Mouse (Mus musculus) heart, embryonic 12.5 days (tissue): Measurements from ENCODE around the gene Fkbp4. TPM values are rescaled to one million over a fixed set of nuclear protein-coding genes. Genes with fewer than 3 reads are reported as not detected.

ENCODE experiments used
- ATAC-seq: fragments of 200-750 bp; cut with Nextera tagmentation; 2 replicates; pipeline ENCODE4 v1.8.0; 2017; ENCODE audit warnings: moderate TSS enrichment, moderate library complexity; ENCODE audit not compliant: insufficient number of reproducible peaks, low FRiP score
- H3K27ac ChIP-seq: fragments of 300-500 bp; sonication (generic); 2 replicates; pipeline ENCODE4 v1.5.1; 2016; ENCODE audit warnings: mild to moderate bottlenecking, moderate library complexity; ENCODE audit not compliant: poor library complexity, severe bottlenecking
- H3K27me3 ChIP-seq: fragments of 300-500 bp; sonication (generic); replicated peaks from 2 replicates; pipeline ENCODE4 v1.6.1; 2016; ENCODE audit warnings: mild to moderate bottlenecking, moderate library complexity
- H3K36me3 ChIP-seq: fragments of 300-500 bp; sonication (generic); 2 replicates; pipeline ENCODE4 v1.6.1; 2016; ENCODE audit warnings: mild to moderate bottlenecking, moderate library complexity
- H3K4me1 ChIP-seq: fragments of 300-500 bp; sonication (generic); replicated peaks from 2 replicates; pipeline ENCODE4 v1.6.1; 2016; ENCODE audit warnings: mild to moderate bottlenecking
- H3K4me2 ChIP-seq: fragments of 300-500 bp; sonication (generic); 2 replicates; pipeline ENCODE4 v1.6.1; 2016; ENCODE audit warnings: mild to moderate bottlenecking, moderate library complexity
- H3K4me3 ChIP-seq: fragments of 300-500 bp; sonication (generic); 2 replicates; pipeline ENCODE4 v1.5.1; 2016; ENCODE audit warnings: mild to moderate bottlenecking
- H3K9ac ChIP-seq: fragments of 300-500 bp; sonication (generic); 2 replicates; pipeline ENCODE4 v1.6.1; 2016; ENCODE audit warnings: mild to moderate bottlenecking, moderate library complexity
- H3K9me3 ChIP-seq: fragments of 300-500 bp; sonication (generic); replicated peaks from 2 replicates; pipeline ENCODE4 v1.6.1; 2016; ENCODE audit warnings: mild to moderate bottlenecking, moderate library complexity
- WGBS: fragments of 180-500 bp; shearing (Covaris S2); methylation state at CpG from one replicate; pipeline ENCODE4 v1.1.7; 2016; 5-methylcytosine and 5-hydroxymethylcytosine counted together
- polyA plus RNA-seq: library from polyadenylated mRNA; unstranded; fragments of >200 nt; fragmentation: Nextera tagmentation; extraction: Ambion mirVana; gene quantifications from 2 replicates; pipeline ENCODE4 v1.2.1, GENCODE M21; 2016

Fkbp4 gene
- polyA plus RNA-seq, 1 experiment from 2014 or later, result 295 TPM

DNA sequence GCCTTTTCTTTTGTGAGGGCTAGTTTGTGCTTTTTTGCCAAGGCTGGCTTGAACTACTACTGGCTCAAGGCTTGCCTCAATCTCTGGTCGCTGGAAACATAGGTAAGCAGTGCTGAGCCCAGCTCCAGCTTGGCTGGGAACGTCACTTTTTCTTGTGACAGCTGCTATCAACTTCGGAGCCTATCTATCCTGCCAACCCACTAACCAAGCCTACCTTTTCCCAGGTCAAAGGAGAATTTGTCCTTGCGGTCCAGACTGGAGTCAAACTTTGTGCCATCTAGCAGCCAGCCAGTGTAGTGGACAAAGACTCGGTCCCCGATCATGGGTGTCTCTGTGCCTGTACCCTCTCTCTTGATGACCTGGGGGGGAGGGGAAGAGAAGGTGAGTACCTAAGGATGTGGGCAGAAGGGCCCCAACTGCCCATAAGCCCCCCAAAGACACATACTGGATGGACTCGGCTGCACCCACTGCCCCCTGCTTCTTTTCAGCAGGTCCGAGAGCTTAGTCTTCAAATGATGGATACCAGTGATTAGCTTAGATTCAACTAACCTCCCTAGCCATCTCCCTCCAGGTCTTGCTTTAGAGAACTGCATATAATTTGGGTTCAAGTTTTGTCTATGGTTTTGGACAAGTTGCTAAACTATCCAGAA lies 2.0 kb downstream of the Fkbp4 start:
- peaks cover 41% of the 10 kb centered on the region for H3K36me3 ChIP-seq
- WGBS, result 83% methylated on average over 8 of the region's 8 CpGs
- peaks cover 40% of the 10 kb centered on the region for H3K4me1 ChIP-seq
- no peaks in the 10 kb centered on the region for H3K9me3 ChIP-seq
- H3K27me3 ChIP-seq, result no peaks in the 10 kb centered on the region
- H3K4me2 ChIP-seq, result peak overlapping the region; percentile 83
- no peak overlapping the region for H3K27ac ChIP-seq
- ATAC-seq, result no peak
- 0 out of 2 replicates have a peak overlapping the region, but pooled peaks have one; percentile 98 for H3K9ac ChIP-seq
- peak overlapping the region; percentile 97 for H3K4me3 ChIP-seq

DNA sequence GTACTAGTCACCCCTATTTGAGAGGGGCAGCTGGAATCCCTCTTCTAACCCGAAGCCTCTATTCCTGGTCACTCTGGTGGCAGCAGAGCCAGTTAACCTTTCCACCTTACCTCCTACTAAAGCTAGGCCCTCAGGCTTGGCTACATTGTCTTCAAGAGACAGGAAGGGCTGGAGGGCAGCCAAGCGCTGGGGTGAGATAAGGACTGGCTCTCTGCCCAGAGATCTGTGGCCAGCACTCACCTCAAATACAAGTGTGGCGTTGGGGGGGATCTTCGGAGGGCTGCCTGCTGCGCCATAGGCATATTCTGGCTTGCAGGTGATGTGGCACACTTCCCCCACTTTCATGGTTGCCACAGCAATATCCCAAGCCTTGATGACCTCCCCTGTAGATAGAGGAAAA lies 3.0 kb downstream of the Fkbp4 start:
- H3K36me3 ChIP-seq, result peaks cover 50% of the 10 kb centered on the region

DNA sequence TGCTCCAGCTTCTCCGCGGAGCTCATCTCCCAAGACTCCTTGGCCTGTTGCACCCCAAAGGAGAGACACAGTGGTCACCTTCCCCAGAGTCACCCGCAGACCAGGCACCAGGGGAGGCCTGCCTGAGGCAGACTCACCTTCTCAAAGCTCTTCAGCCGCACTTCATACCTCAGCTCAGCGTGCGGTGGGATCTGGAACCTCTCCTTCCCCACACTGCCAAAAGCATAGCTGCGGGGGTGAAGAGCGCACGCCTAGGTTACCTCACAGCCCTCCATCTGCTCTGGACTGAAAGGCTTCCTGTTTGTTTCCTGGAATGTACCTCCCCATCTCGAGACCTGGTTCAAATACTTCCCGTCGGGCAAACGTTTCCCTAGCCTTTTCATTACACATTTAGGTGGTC lies 4.9 kb downstream of the Fkbp4 start:
- Histone ChIP-seq H3K9ac (no peak overlapping the region), H3K27ac (no peak overlapping the region), H3K4me3 (no peak overlapping the region), H3K36me3 (peaks cover 66% of the 10 kb centered on the region), H3K9me3 (no peaks in the 10 kb centered on the region), H3K4me2 (no peak overlapping the region), H3K4me1 (peaks cover 41% of the 10 kb centered on the region), H3K27me3 (no peaks in the 10 kb centered on the region)
- no peak for ATAC-seq
- WGBS, result 90% methylated on average over 13 of the region's 13 CpGs

More for the DNA sequence above, 3.0 kb downstream of the Fkbp4 start:
- Histone ChIP-seq H3K9ac (no peak overlapping the region), H3K27me3 (no peaks in the 10 kb centered on the region), H3K4me2 (peak overlapping the region; percentile 26; the same call in 1 of the 2 replicates), H3K27ac (peak overlapping the region; percentile 78), H3K4me1 (peaks cover 40% of the 10 kb centered on the region), H3K4me3 (no peak overlapping the region), H3K9me3 (no peaks in the 10 kb centered on the region)
- peak; percentile 26; the same call in 1 of the 2 replicates for ATAC-seq
- WGBS, result 11% methylated on average over 5 of the region's 5 CpGs

DNA sequence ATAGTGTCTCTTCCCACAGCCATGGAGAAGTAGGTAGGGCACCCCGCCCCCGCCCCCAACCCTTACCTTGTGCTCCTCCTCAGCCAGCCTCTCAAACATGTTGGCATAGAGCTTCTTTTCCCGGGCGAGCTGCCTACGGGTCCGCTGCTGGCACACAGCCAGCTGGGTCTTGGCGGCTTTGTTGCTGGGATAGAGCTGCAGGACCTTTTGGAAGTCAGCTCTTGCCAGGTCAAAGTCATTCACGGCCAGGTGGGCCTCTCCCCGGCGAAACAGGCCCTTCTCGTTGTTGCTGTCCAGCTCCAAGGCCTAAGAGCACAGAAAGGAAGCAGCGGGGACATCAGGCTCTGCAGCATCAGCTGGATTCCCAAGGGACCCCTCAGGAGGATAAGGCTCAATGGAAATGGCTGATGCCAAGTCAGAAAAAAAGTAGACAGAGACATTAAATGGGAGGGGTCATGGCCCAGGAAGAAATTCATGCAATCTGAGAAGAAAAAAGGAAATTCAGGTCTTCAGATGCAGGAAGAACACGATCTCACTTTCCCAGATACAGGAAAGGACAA lies 6.0 kb downstream of the Fkbp4 start:
- Histone ChIP-seq H3K27ac (no peak overlapping the region), H3K9ac (no peak overlapping the region), H3K4me1 (peaks cover 41% of the 10 kb centered on the region), H3K36me3 (peaks cover 77% of the 10 kb centered on the region), H3K4me3 (no peak overlapping the region), H3K9me3 (no peaks in the 10 kb centered on the region), H3K4me2 (no peak overlapping the region), H3K27me3 (no peaks in the 10 kb centered on the region)
- WGBS, result 88% methylated on average over 13 of the region's 13 CpGs
- no peak for ATAC-seq

GRCm38 (mm10) chr6:128429826-128430225 lies 8.7 kb downstream of the Fkbp4 start:
- Histone ChIP-seq H3K4me3 (no peak overlapping the region), H3K4me2 (no peak overlapping the region), H3K4me1 (peaks cover 16% of the 10 kb centered on the region), H3K9me3 (no peaks in the 10 kb centered on the region), H3K27ac (no peak overlapping the region), H3K36me3 (peaks cover 69% of the 10 kb centered on the region), H3K27me3 (no peaks in the 10 kb centered on the region), H3K9ac (no peak overlapping the region)
- WGBS, result 79% methylated on average over 6 of the region's 6 CpGs
- ATAC-seq, result no peak

- no peak overlapping the region for H3K27ac ChIP-seq
Measured at GRCm38 (mm10) chr6:128429300-128429699, 9.2 kb downstream of the Fkbp4 start.

GRCm38 (mm10) chr6:128427571-128427970 lies 10.9 kb downstream of the Fkbp4 start:
- 89% methylated on average over 5 of the region's 5 CpGs for WGBS

More at GRCm38 (mm10) chr6:128429300-128429699, 9.2 kb downstream of the Fkbp4 start:
- 86% methylated on average over 2 of the region's 2 CpGs for whole genome bisulfite sequencing
- no peak overlapping the region for H3K9ac ChIP-seq
- no peak overlapping the region for H3K4me3 ChIP-seq
- no peak for ATAC-seq
- no peak overlapping the region for H3K4me2 ChIP-seq
- peaks cover 64% of the 10 kb centered on the region for H3K36me3 ChIP-seq
- H3K27me3 ChIP-seq, result no peaks in the 10 kb centered on the region
- no peaks in the 10 kb centered on the region for H3K9me3 ChIP-seq
- H3K4me1 ChIP-seq, result peaks cover 11% of the 10 kb centered on the region; the same call in 1 of the 2 replicates

GRCm38 (mm10) chr6:128425046-128425445 lies 13.4 kb downstream of the Fkbp4 start:
- peak overlapping the region; percentile 69 for H3K4me3 ChIP-seq
- peaks cover 22% of the 10 kb centered on the region for H3K36me3 ChIP-seq
- no peaks in the 10 kb centered on the region for H3K9me3 ChIP-seq
- ATAC-seq, result no peak
- H3K27ac ChIP-seq, result peak overlapping the region; percentile 92
- H3K9ac ChIP-seq, result peak overlapping the region; percentile 51; the same call in 1 of the 2 replicates
- peak overlapping the region; percentile 82 for H3K4me2 ChIP-seq
- 19% methylated on average over 9 of the region's 9 CpGs for WGBS
- no peaks in the 10 kb centered on the region for H3K27me3 ChIP-seq
- peaks cover 19% of the 10 kb centered on the region for H3K4me1 ChIP-seq

More at GRCm38 (mm10) chr6:128427571-128427970, 10.9 kb downstream of the Fkbp4 start:
- ATAC-seq, result no peak
- no peaks in the 10 kb centered on the region for H3K9me3 ChIP-seq
- H3K4me3 ChIP-seq, result no peak overlapping the region
- H3K4me2 ChIP-seq, result no peak overlapping the region
- peaks cover 10% of the 10 kb centered on the region; the same call in 1 of the 2 replicates for H3K4me1 ChIP-seq
- H3K9ac ChIP-seq, result no peak overlapping the region
- peaks cover 46% of the 10 kb centered on the region for H3K36me3 ChIP-seq
- no peaks in the 10 kb centered on the region for H3K27me3 ChIP-seq
- H3K27ac ChIP-seq, result no peak overlapping the region

- peak within 1 kb of the TSS; percentile 82 for H3K4me2 ChIP-seq
- peak; percentile 95 for ATAC-seq
- WGBS, result under 1% methylated on average over 42 of the region's 42 CpGs
- H3K9me3 ChIP-seq, result no peaks in the 10 kb centered on the region
- H3K9ac ChIP-seq, result peak within 1 kb of the TSS; percentile 71
- no peaks in the 10 kb centered on the region for H3K27me3 ChIP-seq
- peak within 1 kb of the TSS; percentile 92 for H3K27ac ChIP-seq
- peaks cover 23% of the 10 kb centered on the region for H3K36me3 ChIP-seq
- H3K4me1 ChIP-seq, result peaks cover 16% of the 10 kb centered on the region
- peak within 1 kb of the TSS; percentile 69 for H3K4me3 ChIP-seq
Measured at GRCm38 (mm10) chr6:128424269-128425019, 14.0 kb downstream of the Fkbp4 start, which contains the start of gene Itfg2. TSS of gene Itfg2 (minus strand) at chr6:128424931.

- peaks cover 20% of the 10 kb centered on the region for H3K36me3 ChIP-seq
- no peak for ATAC-seq
- 43% methylated on average over 16 of the region's 16 CpGs for WGBS
- peak overlapping the region; percentile 71 for H3K9ac ChIP-seq
- no peaks in the 10 kb centered on the region for H3K9me3 ChIP-seq
- peaks cover 16% of the 10 kb centered on the region for H3K4me1 ChIP-seq
- H3K27ac ChIP-seq, result peak overlapping the region; percentile 92
- peak overlapping the region; percentile 82 for H3K4me2 ChIP-seq
- no peaks in the 10 kb centered on the region for H3K27me3 ChIP-seq
- H3K4me3 ChIP-seq, result peak overlapping the region; percentile 69
Measured at GRCm38 (mm10) chr6:128423496-128424268, 14.8 kb downstream of the Fkbp4 start.
